Mouse (Mus musculus): ENCODE results near the gene Casp8.

Casp8 gene

GRCm38 (mm10) chr1:58795291-58796058, at the start of gene Casp8:
Gene Casp8 (plus strand): TSS chr1:58795374.
- in situ Hi-C loops (cut with MboI, MseI) = no loop called here

- in situ Hi-C loops (cut with MboI, MseI) = no loop called here
These were observed 48.3 kb upstream of the Casp8 start for GRCm38 (mm10) chr1:58746880-58747279.

- in situ Hi-C loops (cut with MboI, MseI) = no loop called here
These were observed 35.7 kb upstream of the Casp8 start for GRCm38 (mm10) chr1:58759451-58759850.

GRCm38 (mm10) chr1:58760581-58760980, 34.6 kb upstream of the Casp8 start:
- in situ Hi-C loops (cut with MboI, MseI) = loop anchor here (10.0 kb wide), 2 partner anchors 234 to 384 kb away; no protein-coding TSS in a partner anchor

- in situ Hi-C loops (cut with MboI, MseI) = loop anchor here (10.0 kb wide), 2 partner anchors 233 to 383 kb away; no protein-coding TSS in a partner anchor
These were observed 33.5 kb upstream of the Casp8 start for GRCm38 (mm10) chr1:58761391-58762275.

GRCm38 (mm10) chr1:58762576-58762975, 32.6 kb upstream of the Casp8 start:
- in situ Hi-C loops (cut with MboI, MseI) = loop anchor here (10.0 kb wide), 2 partner anchors 232 to 382 kb away; no protein-coding TSS in a partner anchor

GRCm38 (mm10) chr1:58766446-58766845, 28.7 kb upstream of the Casp8 start:
- in situ Hi-C loops (cut with MboI, MseI) = loop anchor here (10.0 kb wide), 2 partner anchors 228 to 378 kb away; no protein-coding TSS in a partner anchor

- in situ Hi-C loops (cut with MboI, MseI) = loop anchor here (10.0 kb wide), 2 partner anchors 226 to 376 kb away; no protein-coding TSS in a partner anchor
These were observed 26.0 kb upstream of the Casp8 start for GRCm38 (mm10) chr1:58769136-58769535.

GRCm38 (mm10) chr1:58769701-58770100, 25.5 kb upstream of the Casp8 start:
- in situ Hi-C loops (cut with MboI, MseI) = loop anchor here (10.0 kb wide), 3 partner anchors 225 to 465 kb away; partner anchors contain the start of gene Als2

GRCm38 (mm10) chr1:58770111-58770720, 25.0 kb upstream of the Casp8 start:
- in situ Hi-C loops (cut with MboI, MseI) = loop anchor here (10.0 kb wide), 1 partner anchor 465 kb away; the partner anchor contains the start of gene Als2

GRCm38 (mm10) chr1:58772084-58772483, 23.1 kb upstream of the Casp8 start:
- in situ Hi-C loops (cut with MboI, MseI) = loop anchor here (10.0 kb wide), 1 partner anchor 463 kb away; the partner anchor contains the start of gene Als2

- in situ Hi-C loops (cut with MboI, MseI) = loop anchor here (10.0 kb wide), 1 partner anchor 462 kb away; the partner anchor contains the start of gene Als2
These were observed 21.9 kb upstream of the Casp8 start for GRCm38 (mm10) chr1:58773280-58773679.

- in situ Hi-C loops (cut with MboI, MseI) = loop anchor here (10.0 kb wide), 1 partner anchor 461 kb away; the partner anchor contains the start of gene Als2
These were observed 21.3 kb upstream of the Casp8 start for GRCm38 (mm10) chr1:58773905-58774304.

- in situ Hi-C loops (cut with MboI, MseI) = loop anchor here (10.0 kb wide), 1 partner anchor 459 kb away; the partner anchor contains the start of gene Als2
These were observed 19.8 kb upstream of the Casp8 start for GRCm38 (mm10) chr1:58775361-58775760.

GRCm38 (mm10) chr1:58777583-58777982, 17.6 kb upstream of the Casp8 start:
- in situ Hi-C loops (cut with MboI, MseI) = loop anchor here (10.0 kb wide), 1 partner anchor 457 kb away; the partner anchor contains the start of gene Als2

- in situ Hi-C loops (cut with MboI, MseI) = loop anchor here (10.0 kb wide), 1 partner anchor 457 kb away; the partner anchor contains the start of gene Als2
These were observed 16.9 kb upstream of the Casp8 start for GRCm38 (mm10) chr1:58778226-58778625.

- in situ Hi-C loops (cut with MboI, MseI) = loop anchor here (5.0 kb wide), 2 partner anchors 51 to 111 kb away; no protein-coding TSS in a partner anchor
These were observed 8.9 kb upstream of the Casp8 start for GRCm38 (mm10) chr1:58786276-58786675.

GRCm38 (mm10) chr1:58788410-58788809, 6.8 kb upstream of the Casp8 start:
- in situ Hi-C loops (cut with MboI, MseI) = loop anchor here (5.0 kb wide), 2 partner anchors 49 to 109 kb away; no protein-coding TSS in a partner anchor

GRCm38 (mm10) chr1:58794705-58795104, 469 bp upstream of the Casp8 start:
- in situ Hi-C loops (cut with MboI, MseI) = no loop called here

- in situ Hi-C loops (cut with MboI, MseI) = no loop called here
These were observed 837 bp downstream of the Casp8 start for GRCm38 (mm10) chr1:58796059-58796363.

GRCm38 (mm10) chr1:58796853-58797252, 1.7 kb downstream of the Casp8 start:
- in situ Hi-C loops (cut with MboI, MseI) = no loop called here

Data from T-helper 1 cell (primary cell).